Mouse (Mus musculus) heart, embryonic 13.5 days (tissue): Measurements from ENCODE around the gene Ccndbp1. TPM values are rescaled to one million over a fixed set of nuclear protein-coding genes. Genes with fewer than 3 reads are reported as not detected.
A peak's percentile ranks its signal among the peaks of the same experiment; 100 is the strongest.

Experiments
- ATAC-seq: fragments of 200-750 bp; cut with Nextera tagmentation; 2 replicates; pipeline ENCODE4 v1.8.0; 2017; ENCODE audit warnings: moderate TSS enrichment; ENCODE audit not compliant: insufficient number of reproducible peaks, low FRiP score, low TSS enrichment; ENCODE audit errors: extremely low read depth
- H3K27ac ChIP-seq: fragments of 300-500 bp; sonication (generic); replicated peaks from 2 replicates; pipeline ENCODE4 v1.5.1; 2015; ENCODE audit warnings: moderate library complexity, mild to moderate bottlenecking, inconsistent platforms
- H3K27me3 ChIP-seq: fragments of 300-500 bp; sonication (generic); replicated peaks from 2 replicates; pipeline ENCODE4 v1.6.1; 2015; ENCODE audit warnings: mild to moderate bottlenecking, inconsistent platforms
- H3K36me3 ChIP-seq: fragments of 300-500 bp; sonication (generic); 2 replicates; pipeline ENCODE4 v1.6.1; 2015; ENCODE audit warnings: mild to moderate bottlenecking, inconsistent platforms
- H3K4me1 ChIP-seq: fragments of 300-500 bp; sonication (generic); 2 replicates; pipeline ENCODE4 v1.6.1; 2015; ENCODE audit warnings: inconsistent platforms
- H3K4me2 ChIP-seq: fragments of 300-500 bp; sonication (generic); 2 replicates; pipeline ENCODE4 v1.6.1; 2015; ENCODE audit warnings: inconsistent platforms, mild to moderate bottlenecking, moderate library complexity
- H3K4me3 ChIP-seq: fragments of 300-500 bp; sonication (generic); 2 replicates; pipeline ENCODE4 v1.5.1; 2015; ENCODE audit warnings: moderate library complexity, mild to moderate bottlenecking, inconsistent platforms
- H3K9ac ChIP-seq: fragments of 300-500 bp; sonication (generic); 2 replicates; pipeline ENCODE4 v1.6.1; 2015; ENCODE audit warnings: inconsistent platforms, mild to moderate bottlenecking, moderate library complexity
- H3K9me3 ChIP-seq: fragments of 300-500 bp; sonication (generic); 2 replicates; pipeline ENCODE4 v1.6.1; 2016; ENCODE audit warnings: inconsistent platforms
- WGBS: fragments of 180-500 bp; shearing (Covaris S2); methylation state at CpG from one replicate; pipeline ENCODE4 v1.1.7; 2015; ENCODE audit warnings: mixed read lengths; 5-methylcytosine and 5-hydroxymethylcytosine counted together
- polyA plus RNA-seq: library from polyadenylated mRNA; unstranded; fragments of >200 nt; fragmentation: Nextera tagmentation; extraction: Ambion mirVana; gene quantifications from 2 replicates; pipeline ENCODE4 v1.2.1, GENCODE M21; 2015

The Ccndbp1 gene
- polyA plus RNA-seq, 1 experiment from 2014 or later, result 38.3 TPM

GRCm38 (mm10) chr2:121003586-121003985 lies 4.6 kb upstream of the Ccndbp1 start:
- Histone ChIP-seq H3K4me3 (no peak overlapping the region), H3K9ac (no peak overlapping the region), H3K9me3 (no peaks in the 10 kb centered on the region), H3K27me3 (no peaks in the 10 kb centered on the region), H3K36me3 (no peaks in the 10 kb centered on the region), H3K4me1 (no peaks in the 10 kb centered on the region), H3K4me2 (no peak overlapping the region), H3K27ac (no peak overlapping the region)
- 65% methylated on average over 2 of the region's 2 CpGs for WGBS
- ATAC-seq, result no peak

GRCm38 (mm10) chr2:121004018-121004811 lies 4.0 kb upstream of the Ccndbp1 start:
- no peaks in the 10 kb centered on the region for H3K36me3 ChIP-seq
- no peak for ATAC-seq
- H3K4me1 ChIP-seq, result peaks cover 6% of the 10 kb centered on the region
- H3K9ac ChIP-seq, result no peak overlapping the region
- no peak overlapping the region for H3K4me2 ChIP-seq
- H3K27ac ChIP-seq, result no peak overlapping the region
- WGBS, result 81% methylated on average over 7 of the region's 7 CpGs
- H3K27me3 ChIP-seq, result no peaks in the 10 kb centered on the region
- H3K9me3 ChIP-seq, result no peaks in the 10 kb centered on the region
- H3K4me3 ChIP-seq, result no peak overlapping the region

GRCm38 (mm10) chr2:121006986-121007385 lies 1.2 kb upstream of the Ccndbp1 start:
- no peak overlapping the region for H3K27ac ChIP-seq
- ATAC-seq, result no peak
- H3K9ac ChIP-seq, result no peak overlapping the region
- H3K4me1 ChIP-seq, result peaks cover 9% of the 10 kb centered on the region
- H3K4me3 ChIP-seq, result no peak overlapping the region
- no peaks in the 10 kb centered on the region for H3K27me3 ChIP-seq
- no peaks in the 10 kb centered on the region for H3K9me3 ChIP-seq
- H3K4me2 ChIP-seq, result no peak overlapping the region
- H3K36me3 ChIP-seq, result peaks cover 15% of the 10 kb centered on the region
- 78% methylated on average over 1 of the region's 1 CpGs for whole genome bisulfite sequencing

GRCm38 (mm10) chr2:121008664-121009007 lies 433 bp downstream of the Ccndbp1 start:
- Histone ChIP-seq H3K36me3 (peaks cover 28% of the 10 kb centered on the region), H3K4me2 (peak overlapping the region; percentile 89), H3K4me3 (peak overlapping the region; percentile 94), H3K4me1 (peaks cover 9% of the 10 kb centered on the region), H3K9ac (peak overlapping the region; percentile 86), H3K27me3 (no peaks in the 10 kb centered on the region), H3K9me3 (no peaks in the 10 kb centered on the region), H3K27ac (no peak overlapping the region)
- ATAC-seq, result 0 out of 2 replicates have a peak, but pooled peaks have one; percentile 6
- WGBS, result under 1% methylated on average over 12 of the region's 12 CpGs

GRCm38 (mm10) chr2:121009071-121009677 lies 971 bp downstream of the Ccndbp1 start:
- H3K27ac ChIP-seq, result no peak overlapping the region
- H3K9ac ChIP-seq, result peak overlapping the region; percentile 86
- H3K9me3 ChIP-seq, result no peaks in the 10 kb centered on the region
- peaks cover 9% of the 10 kb centered on the region for H3K4me1 ChIP-seq
- H3K27me3 ChIP-seq, result no peaks in the 10 kb centered on the region
- WGBS, result 20% methylated on average over 5 of the region's 5 CpGs
- H3K4me2 ChIP-seq, result peak overlapping the region; percentile 89
- peak overlapping the region; percentile 94 for H3K4me3 ChIP-seq
- no peak for ATAC-seq
- H3K36me3 ChIP-seq, result peaks cover 32% of the 10 kb centered on the region

- Histone ChIP-seq H3K36me3 (peaks cover 58% of the 10 kb centered on the region), H3K4me1 (peaks cover 12% of the 10 kb centered on the region)
- no peak for ATAC-seq
Observed at GRCm38 (mm10) chr2:121012676-121013075, 4.5 kb downstream of the Ccndbp1 start.

GRCm38 (mm10) chr2:121015507-121015906 lies 7.3 kb downstream of the Ccndbp1 start:
- 80% methylated on average over 2 of the region's 2 CpGs for WGBS
- no peaks in the 10 kb centered on the region for H3K9me3 ChIP-seq
- peaks cover 63% of the 10 kb centered on the region for H3K36me3 ChIP-seq
- H3K9ac ChIP-seq, result no peak overlapping the region
- no peak overlapping the region for H3K4me3 ChIP-seq
- no peak overlapping the region for H3K27ac ChIP-seq
- H3K4me2 ChIP-seq, result no peak overlapping the region
- H3K4me1 ChIP-seq, result peaks cover 3% of the 10 kb centered on the region; the same call in 1 of the 2 replicates
- no peaks in the 10 kb centered on the region for H3K27me3 ChIP-seq
- no peak for ATAC-seq

More at GRCm38 (mm10) chr2:121012676-121013075, 4.5 kb downstream of the Ccndbp1 start:
- Histone ChIP-seq H3K4me2 (no peak overlapping the region), H3K9ac (no peak overlapping the region), H3K27me3 (no peaks in the 10 kb centered on the region), H3K9me3 (no peaks in the 10 kb centered on the region), H3K4me3 (no peak overlapping the region), H3K27ac (no peak overlapping the region)
- WGBS, result 83% methylated on average over 9 of the region's 9 CpGs

GRCm38 (mm10) chr2:121016226-121016625 lies 8.0 kb downstream of the Ccndbp1 start:
- Histone ChIP-seq H3K4me3 (no peak overlapping the region), H3K9me3 (no peaks in the 10 kb centered on the region), H3K27me3 (no peaks in the 10 kb centered on the region), H3K9ac (no peak overlapping the region), H3K27ac (no peak overlapping the region), H3K36me3 (peaks cover 60% of the 10 kb centered on the region), H3K4me1 (peaks cover 3% of the 10 kb centered on the region; the same call in 1 of the 2 replicates), H3K4me2 (no peak overlapping the region)
- 81% methylated on average over 9 of the region's 9 CpGs for WGBS
- ATAC-seq, result no peak

- H3K9me3 ChIP-seq, result no peaks in the 10 kb centered on the region
- H3K4me1 ChIP-seq, result peaks cover 3% of the 10 kb centered on the region; the same call in 1 of the 2 replicates
- no peak for ATAC-seq
- H3K4me2 ChIP-seq, result no peak overlapping the region
- no peak overlapping the region for H3K27ac ChIP-seq
- H3K27me3 ChIP-seq, result no peaks in the 10 kb centered on the region
- 62% methylated on average over 1 of the region's 1 CpGs for WGBS
- peaks cover 50% of the 10 kb centered on the region for H3K36me3 ChIP-seq
- H3K4me3 ChIP-seq, result no peak overlapping the region
- no peak overlapping the region for H3K9ac ChIP-seq
Observed at GRCm38 (mm10) chr2:121017151-121017550, 8.9 kb downstream of the Ccndbp1 start.

- Histone ChIP-seq H3K27me3 (peaks cover 9% of the 10 kb centered on the region), H3K4me1 (no peaks in the 10 kb centered on the region), H3K36me3 (peaks cover 7% of the 10 kb centered on the region), H3K9me3 (no peaks in the 10 kb centered on the region), H3K4me3 (no peak overlapping the region), H3K9ac (no peak overlapping the region), H3K27ac (no peak overlapping the region), H3K4me2 (no peak overlapping the region)
- WGBS, result 66% methylated on average over 5 of the region's 5 CpGs
- ATAC-seq, result no peak
Observed at GRCm38 (mm10) chr2:121022918-121023317, 14.7 kb downstream of the Ccndbp1 start.

- ATAC-seq, result peak; percentile 82
Observed at GRCm38 (mm10) chr2:121036733-121037341, 28.6 kb downstream of the Ccndbp1 start, which contains the start of gene Epb42. Gene Epb42, minus strand, starts transcription at chr2:121037072.

More at GRCm38 (mm10) chr2:121036733-121037341, 28.6 kb downstream of the Ccndbp1 start, which contains the start of gene Epb42:
- Histone ChIP-seq H3K36me3 (no peaks in the 10 kb centered on the region), H3K27ac (peak within 1 kb of the TSS; percentile 74), H3K9me3 (no peaks in the 10 kb centered on the region), H3K27me3 (no peaks in the 10 kb centered on the region), H3K4me3 (peak within 1 kb of the TSS; percentile 37), H3K4me1 (no peaks in the 10 kb centered on the region), H3K9ac (peak within 1 kb of the TSS; percentile 61; the same call in 1 of the 2 replicates), H3K4me2 (peak within 1 kb of the TSS; percentile 43)
- 41% methylated on average over 5 of the region's 5 CpGs for WGBS
